Mouse (Mus musculus) left cerebral cortex, adult 8-10 months (tissue): ENCODE data around the gene Fbln2. TPM values are rescaled to one million over a fixed set of nuclear protein-coding genes. Genes with fewer than 3 reads are reported as not detected.

Experiments used
- DNase-seq, 2 experiments: peaks; one replicate each; pipeline ENCODE4 v3.0.0; 2022; ENCODE audit warnings: low spot score in 2 of 2
- total RNA-seq, 4 experiments: library from RNA; stranded (reverse); gene quantifications; 2 replicates each; pipeline ENCODE4 v1.2.4; 2022

Gene Fbln2
- total RNA-seq, 4 experiments from 2014 or later = 6.8 to 8.3 (median 7.3) TPM

DNA sequence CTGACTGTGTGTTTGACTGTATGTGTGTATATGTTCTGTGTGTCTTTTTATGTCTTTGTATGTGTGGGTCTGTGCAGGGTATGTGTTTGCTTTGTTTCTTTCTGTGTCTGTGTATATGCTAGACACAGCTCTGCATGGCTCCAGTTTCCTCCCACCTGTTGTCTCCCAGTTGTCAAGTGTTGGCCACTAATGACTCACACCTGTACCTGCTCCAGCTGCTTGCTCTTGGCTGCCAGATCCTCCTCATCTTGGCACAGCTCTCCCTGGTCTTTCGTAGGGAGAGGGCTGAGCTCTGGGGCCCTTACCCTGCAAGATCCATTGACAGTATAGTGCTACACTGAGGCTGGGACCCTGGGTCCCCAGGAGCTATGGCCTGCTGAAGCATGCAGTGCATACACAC, 13.8 kb downstream of the Fbln2 start:
- no peak for DNase-seq

DNA sequence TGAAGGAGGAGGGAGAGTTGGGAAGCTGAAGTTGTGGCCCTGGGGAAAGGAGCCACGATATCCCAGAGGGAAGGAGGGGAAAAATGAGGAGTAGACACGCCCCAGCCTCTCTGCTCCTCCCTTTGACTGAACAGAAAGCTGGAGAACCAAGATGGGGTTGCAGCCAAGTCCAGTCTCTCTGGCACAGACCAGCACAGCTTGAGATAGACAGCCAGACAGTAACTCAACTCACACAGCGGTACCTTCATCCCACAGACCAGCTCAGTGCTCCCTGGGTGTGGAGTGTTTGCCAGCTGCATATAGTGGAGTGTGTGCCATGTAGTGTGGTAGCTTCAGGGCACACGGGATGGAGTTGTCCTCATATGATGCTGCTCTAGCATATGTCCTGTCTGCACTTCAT, 16.7 kb downstream of the Fbln2 start:
- DNase-seq = no peak

DNA sequence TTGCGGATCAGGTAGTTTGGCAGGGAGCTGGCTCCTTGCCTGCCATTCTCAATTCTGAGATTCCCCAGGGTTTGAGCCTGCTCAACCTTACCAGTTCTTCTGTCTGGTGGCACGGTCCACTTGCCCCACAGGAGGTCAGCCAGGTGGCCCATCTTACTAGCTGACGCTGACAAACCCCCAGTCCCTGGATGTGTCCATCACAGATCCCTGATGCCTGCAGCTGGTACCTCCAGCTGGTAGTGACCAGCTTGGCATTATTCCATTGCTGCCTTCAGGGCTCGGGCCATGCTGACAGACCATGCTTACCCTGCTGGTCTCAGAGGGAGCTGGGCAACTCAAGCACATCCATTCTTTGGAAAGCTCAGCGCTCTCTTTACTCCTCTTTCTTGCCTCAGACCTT, 18.7 kb downstream of the Fbln2 start:
- DNase-seq = no peak

DNA sequence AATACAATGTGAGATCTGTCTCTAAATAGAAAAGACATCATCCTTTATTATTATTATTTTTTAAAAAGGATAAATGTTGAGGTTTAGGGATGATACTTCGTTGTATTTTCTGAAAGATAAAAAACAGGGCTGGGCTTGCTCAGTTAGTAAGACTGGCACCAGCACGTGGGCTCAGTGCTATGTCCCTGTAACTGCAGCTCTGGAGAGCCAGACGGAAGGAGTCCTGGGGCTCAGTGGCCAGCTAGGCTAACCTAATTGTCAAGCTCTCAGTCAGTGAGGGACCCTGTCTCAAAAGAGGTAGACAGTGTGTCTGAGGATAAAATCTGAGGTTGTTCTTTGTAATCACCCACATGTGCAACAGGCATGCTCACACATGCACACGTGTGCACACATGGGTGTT, 19.3 kb downstream of the Fbln2 start:
- no peak for DNase-seq

- no peak for DNase-seq
Observed at GRCm38 (mm10) chr6:91233011-91233410, 20.8 kb downstream of the Fbln2 start.

DNA sequence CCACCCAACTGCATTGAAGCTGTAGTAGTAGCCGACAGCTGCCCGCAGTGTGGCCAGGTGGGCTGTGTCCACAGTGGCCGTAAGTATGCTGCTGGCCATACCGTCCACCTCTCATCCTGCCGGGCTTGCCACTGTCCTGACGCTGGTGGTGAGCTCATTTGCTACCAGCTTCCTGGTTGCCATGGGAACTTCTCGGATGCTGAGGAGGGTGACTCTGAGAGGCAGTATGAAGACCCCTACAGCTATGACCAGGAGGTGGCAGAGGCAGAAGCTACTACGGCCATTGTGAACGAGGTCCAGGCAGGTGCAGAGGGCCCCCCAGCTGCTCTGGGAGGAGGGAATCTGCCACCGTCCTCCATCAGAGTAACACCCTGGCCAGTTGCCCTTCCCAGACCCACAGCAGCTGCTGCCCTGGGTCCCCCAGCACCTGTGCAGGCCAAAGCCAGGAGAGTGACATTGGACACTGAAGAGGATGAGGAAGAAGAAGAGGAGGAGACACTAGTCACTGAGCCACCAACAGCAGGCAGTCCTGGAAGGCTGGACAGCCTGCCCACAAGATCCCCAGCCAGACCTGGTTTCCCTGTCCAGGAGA, 21.3 kb downstream of the Fbln2 start:
- no peak for DNase-seq

DNA sequence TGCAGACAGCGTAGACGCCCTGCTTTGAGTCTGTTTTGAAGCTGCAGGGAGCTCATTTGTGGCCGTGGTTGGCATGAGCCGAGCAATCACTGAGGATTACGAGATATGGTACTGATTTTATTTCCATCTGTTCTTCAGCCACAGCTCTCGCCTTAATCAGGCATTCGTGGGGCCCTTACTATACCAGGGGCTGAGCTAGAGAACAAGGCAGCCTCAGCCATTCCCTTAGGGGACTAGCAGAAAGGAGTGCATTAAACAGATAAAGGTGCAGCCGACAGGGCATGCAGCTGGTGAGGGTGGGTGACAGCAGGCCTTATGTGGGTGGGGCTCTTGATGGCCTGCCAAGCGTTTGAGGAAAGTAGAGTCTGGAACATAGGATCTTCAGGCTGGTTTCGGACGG, 23.8 kb downstream of the Fbln2 start:
- DNase-seq = no peak

- DNase-seq = no peak
Observed at GRCm38 (mm10) chr6:91236429-91236828, 24.2 kb downstream of the Fbln2 start.

DNA sequence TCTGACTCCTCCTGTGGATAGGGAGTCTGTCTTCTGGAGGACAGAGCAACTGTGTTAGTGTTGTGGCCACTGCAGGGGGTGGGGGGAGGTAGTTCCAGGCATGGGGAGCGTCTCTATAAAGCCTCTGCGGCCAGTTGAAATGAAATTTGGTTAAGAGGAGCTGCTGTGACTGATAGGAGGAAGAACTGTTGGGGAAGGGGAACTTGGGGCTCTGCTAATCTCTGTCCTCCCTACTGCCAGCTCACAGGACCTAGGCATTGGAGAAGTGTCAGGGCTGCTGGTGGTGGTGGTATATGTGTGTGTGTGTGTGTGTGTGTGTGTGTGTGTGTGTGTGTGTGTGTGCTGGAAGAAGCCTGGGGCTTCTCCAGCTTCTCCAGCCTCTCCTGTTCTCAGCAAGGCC, 25.0 kb downstream of the Fbln2 start:
- no peak for DNase-seq

DNA sequence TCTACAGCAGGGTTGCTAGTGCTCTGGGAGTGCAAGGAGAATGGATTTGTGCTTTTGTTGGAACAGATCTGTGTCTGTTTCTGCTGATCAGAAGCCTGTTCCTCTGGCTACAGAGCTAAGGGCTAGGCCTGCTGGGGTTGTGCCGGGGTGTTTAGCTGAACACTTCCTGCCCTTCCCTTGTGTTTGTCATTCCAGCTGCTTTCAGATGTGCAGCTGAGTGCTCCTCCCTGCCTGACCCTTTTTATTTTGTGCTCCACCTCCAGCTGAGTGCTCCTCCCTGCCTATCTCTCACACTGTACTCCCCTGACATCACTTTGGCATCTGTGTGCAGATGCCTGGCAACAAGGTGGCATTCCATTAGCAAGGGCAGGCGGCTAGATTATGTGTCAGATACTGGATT, 28.3 kb downstream of the Fbln2 start:
- no peak for DNase-seq

DNA sequence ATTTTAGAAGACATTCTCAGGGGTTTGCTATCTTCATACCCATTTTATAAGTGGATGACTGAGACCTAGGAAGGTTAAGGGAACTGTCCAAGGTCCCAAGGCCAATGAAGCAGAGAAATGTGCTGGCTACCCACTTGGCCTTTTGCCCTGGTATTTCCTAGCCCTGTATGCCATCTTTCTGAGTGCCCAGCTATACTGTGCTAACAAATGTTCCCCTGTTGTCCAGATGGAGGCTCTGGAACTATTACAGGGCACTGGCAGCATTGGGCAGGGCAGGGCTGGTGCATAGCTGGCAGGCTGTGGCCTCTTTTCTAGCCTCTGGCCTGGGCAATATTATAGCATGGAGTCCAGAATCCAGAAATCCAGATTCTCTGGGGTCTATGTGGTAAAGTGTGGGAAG, 28.7 kb downstream of the Fbln2 start:
- no peak for DNase-seq

DNA sequence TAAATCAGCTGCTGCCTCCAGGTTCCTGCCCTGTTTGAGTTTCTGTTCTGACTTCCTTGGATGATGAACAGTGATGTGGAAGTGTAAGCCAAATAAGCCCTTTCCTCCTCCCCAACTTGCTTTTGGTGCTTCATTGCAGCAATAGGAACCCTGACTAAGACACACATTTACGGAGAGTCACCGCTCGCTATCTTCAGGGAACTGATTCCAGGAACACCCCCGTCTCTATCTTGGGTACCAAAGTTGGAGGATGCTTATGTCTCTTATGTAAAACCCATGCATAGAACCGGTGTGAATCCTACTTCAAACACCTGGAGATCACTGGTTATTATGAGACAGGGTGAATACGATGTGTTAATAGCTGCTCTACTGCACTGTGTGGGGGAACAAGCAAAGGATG, 31.1 kb downstream of the Fbln2 start:
- DNase-seq = peak in 1 of 2 experiments; percentile 82

DNA sequence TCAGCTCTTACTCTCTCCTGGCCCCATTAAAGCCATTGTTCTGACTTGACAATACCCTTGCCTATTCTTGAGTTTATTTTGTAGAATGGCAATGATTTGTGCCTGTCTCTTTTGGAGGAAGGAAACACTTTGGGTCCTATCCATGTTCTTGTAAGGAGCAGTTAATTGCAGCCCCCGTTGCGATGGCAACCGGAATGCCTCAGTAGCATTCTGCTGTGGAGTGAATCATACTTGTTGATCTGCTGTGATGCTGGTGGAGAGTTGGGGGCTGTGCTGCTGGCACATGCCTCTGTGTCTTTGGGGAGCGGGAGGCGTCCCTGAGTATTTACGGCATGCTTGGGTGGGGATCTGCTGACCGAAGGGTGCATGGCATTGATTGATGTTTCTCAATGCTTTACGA, 32.1 kb downstream of the Fbln2 start:
- DNase-seq = peak in 1 of 2 experiments; percentile 81

GRCm38 (mm10) chr6:91245331-91245730, 33.1 kb downstream of the Fbln2 start:
- DNase-seq = no peak

- DNase-seq = no peak
Observed at GRCm38 (mm10) chr6:91247343-91247742, 35.1 kb downstream of the Fbln2 start.

DNA sequence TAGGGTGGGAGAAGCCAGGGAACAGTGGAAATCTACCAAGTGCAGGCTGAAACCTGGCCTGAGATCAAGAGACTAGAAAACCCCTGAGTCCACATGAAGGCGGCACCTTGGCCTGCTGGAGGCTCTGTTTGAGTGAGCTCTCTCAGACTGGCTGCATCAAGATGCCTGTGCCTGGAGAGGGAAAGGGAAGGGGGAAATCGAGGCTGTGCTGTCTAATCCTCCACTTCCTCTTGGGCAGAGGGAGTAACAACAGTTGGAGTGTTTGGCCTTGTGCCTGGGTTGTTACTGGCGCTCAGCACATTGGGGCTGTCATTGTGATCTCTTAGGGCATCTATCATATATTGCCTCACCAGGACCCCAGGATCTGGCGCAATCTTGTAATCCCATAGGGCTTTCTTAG, 36.4 kb downstream of the Fbln2 start:
- no peak for DNase-seq

DNA sequence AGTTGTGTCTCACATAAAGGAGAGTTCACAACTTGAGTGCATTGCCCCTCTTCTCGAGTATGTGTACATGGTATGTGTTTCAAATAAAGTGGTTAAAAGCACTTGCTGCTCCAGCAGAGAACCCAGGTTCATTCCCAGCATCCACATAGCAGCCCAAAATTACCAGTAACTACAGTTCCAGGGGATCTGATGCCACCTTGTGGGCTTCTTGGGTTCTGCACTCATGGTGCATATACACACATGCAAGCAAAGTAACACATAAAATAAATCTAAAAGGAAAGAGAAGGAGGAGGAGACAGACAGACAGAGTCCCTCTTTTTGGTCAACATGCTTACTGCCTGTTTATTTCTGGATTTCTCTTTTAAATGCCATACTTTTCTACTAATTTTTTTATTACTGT, 37.5 kb downstream of the Fbln2 start:
- no peak for DNase-seq

- DNase-seq = peak; percentile 42 to 82
Observed at GRCm38 (mm10) chr6:91259440-91260120, 47.3 kb downstream of the Fbln2 start.

- no peak for DNase-seq
Observed at GRCm38 (mm10) chr6:91260347-91260986, 48.2 kb downstream of the Fbln2 start.

DNA sequence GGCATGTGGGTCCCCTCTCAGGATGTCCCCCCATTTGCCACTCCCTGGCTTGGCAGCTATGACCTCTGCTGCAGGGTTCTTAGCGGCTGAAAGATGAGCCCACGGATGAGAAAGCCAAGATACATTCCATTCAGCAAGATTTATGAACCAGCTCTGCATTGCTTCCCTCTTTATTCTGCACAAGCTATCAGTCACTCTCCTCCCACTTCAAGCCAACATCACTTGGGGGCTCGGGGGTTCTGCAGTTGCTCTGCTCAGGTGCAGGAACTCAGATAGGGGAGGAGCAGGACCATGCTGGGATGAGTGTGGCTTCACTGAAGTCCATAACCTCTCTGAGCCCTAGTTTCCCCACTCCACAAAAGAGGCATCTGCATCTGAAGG, 48.7 kb downstream of the Fbln2 start:
- no peak for DNase-seq

- DNase-seq = no peak
Observed at GRCm38 (mm10) chr6:91265616-91266015, 53.4 kb downstream of the Fbln2 start.

GRCm38 (mm10) chr6:91266647-91267046, 54.4 kb downstream of the Fbln2 start:
- DNase-seq = no peak

- no peak for DNase-seq
Observed at GRCm38 (mm10) chr6:91268318-91268717, 56.1 kb downstream of the Fbln2 start.
